Mouse (Mus musculus) kidney, embryonic 15.5 days (tissue): ENCODE measurements around the gene Prss28. TPM values are rescaled to one million over a fixed set of nuclear protein-coding genes. Genes with fewer than 3 reads are reported as not detected.

Experiments
- ATAC-seq: fragments of 200-750 bp; cut with Nextera tagmentation; replicated peaks from 2 replicates; pipeline ENCODE4 v1.8.0; 2017; ENCODE audit warnings: moderate TSS enrichment; ENCODE audit not compliant: low FRiP score
- H3K27ac ChIP-seq: fragments of 300-500 bp; sonication (generic); 2 replicates; pipeline ENCODE4 v1.5.1; 2015; ENCODE audit warnings: mild to moderate bottlenecking, inconsistent platforms
- H3K27me3 ChIP-seq: fragments of 300-500 bp; sonication (generic); 2 replicates; pipeline ENCODE4 v1.6.1; 2015; ENCODE audit warnings: inconsistent platforms
- H3K36me3 ChIP-seq: fragments of 300-500 bp; sonication (generic); 2 replicates; pipeline ENCODE4 v1.6.1; 2015; ENCODE audit warnings: inconsistent platforms
- H3K4me1 ChIP-seq: fragments of 300-500 bp; sonication (generic); 2 replicates; pipeline ENCODE4 v1.6.1; 2015; ENCODE audit warnings: inconsistent platforms
- H3K4me2 ChIP-seq: fragments of 300-500 bp; sonication (generic); 2 replicates; pipeline ENCODE4 v1.6.1; 2015; ENCODE audit warnings: moderate library complexity, mild to moderate bottlenecking, inconsistent platforms
- H3K4me3 ChIP-seq: fragments of 300-500 bp; sonication (generic); replicated peaks from 2 replicates; pipeline ENCODE4 v1.5.1; 2015; ENCODE audit warnings: mild to moderate bottlenecking, inconsistent platforms
- H3K9ac ChIP-seq: fragments of 300-500 bp; sonication (generic); 2 replicates; pipeline ENCODE4 v1.6.1; 2015; ENCODE audit warnings: mild to moderate bottlenecking, inconsistent platforms
- H3K9me3 ChIP-seq: fragments of 300-500 bp; sonication (generic); replicated peaks from 2 replicates; pipeline ENCODE4 v1.6.1; 2016; ENCODE audit warnings: inconsistent platforms
- WGBS: fragments of 180-500 bp; shearing (Covaris S2); methylation state at CpG from one replicate; pipeline ENCODE4 v1.1.7; 2015; ENCODE audit warnings: mixed read lengths; 5-methylcytosine and 5-hydroxymethylcytosine counted together
- polyA plus RNA-seq: library from polyadenylated mRNA; unstranded; fragments of >200 nt; fragmentation: Nextera tagmentation; extraction: Ambion mirVana; gene quantifications from 2 replicates; pipeline ENCODE4 v1.2.1, GENCODE M21; 2015

The Prss28 gene
- polyA plus RNA-seq, 1 experiment from 2014 or later = not detected

DNA sequence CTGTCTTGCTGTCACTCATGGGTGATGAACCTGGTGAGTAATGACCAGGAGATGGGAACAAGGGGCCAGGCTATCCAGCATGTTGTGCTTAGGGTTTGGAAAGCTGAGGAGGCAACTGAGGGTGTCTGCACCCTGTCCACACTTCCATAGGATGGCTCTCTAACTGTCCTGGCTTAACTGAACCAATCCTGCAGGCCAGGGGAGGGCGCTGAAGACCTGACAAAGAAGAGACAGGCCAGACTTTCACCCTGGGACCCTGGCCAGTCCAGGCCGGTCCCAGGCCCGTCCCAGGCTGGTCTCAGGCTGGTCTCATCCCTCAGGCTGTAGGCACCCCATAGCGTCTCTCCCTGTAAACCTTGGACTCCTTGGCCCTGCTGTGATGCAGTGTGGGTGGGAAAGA lies 18.0 kb upstream of the Prss28 start:
- no peak overlapping the region for H3K27ac ChIP-seq
- no peak for ATAC-seq
- H3K9me3 ChIP-seq = no peaks in the 10 kb centered on the region
- H3K36me3 ChIP-seq = no peaks in the 10 kb centered on the region
- no peaks in the 10 kb centered on the region for H3K4me1 ChIP-seq
- H3K4me2 ChIP-seq = no peak overlapping the region
- no peak overlapping the region for H3K9ac ChIP-seq
- H3K4me3 ChIP-seq = no peak overlapping the region
- no peaks in the 10 kb centered on the region for H3K27me3 ChIP-seq
- WGBS = 24% methylated on average over 4 of the region's 4 CpGs

DNA sequence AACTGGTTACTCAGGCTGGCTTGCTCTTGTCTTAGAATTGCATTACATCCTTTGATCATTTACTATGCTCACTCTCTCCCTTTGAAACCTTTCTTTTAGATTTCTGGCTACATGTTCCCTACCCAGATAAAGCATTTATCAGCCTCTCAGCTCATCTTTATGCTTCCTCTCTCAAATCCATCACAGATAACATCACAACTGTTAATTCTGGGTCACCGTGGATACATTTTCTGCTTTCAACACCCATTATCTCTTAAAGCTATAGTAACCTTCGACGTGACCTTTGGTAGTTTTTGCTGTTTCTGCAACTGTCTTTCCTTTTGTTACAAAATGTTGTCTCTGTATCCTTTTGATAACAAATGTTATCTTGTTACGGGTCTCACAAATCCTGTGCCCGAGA lies 15.0 kb upstream of the Prss28 start:
- Histone ChIP-seq H3K9ac (no peak overlapping the region), H3K36me3 (no peaks in the 10 kb centered on the region), H3K4me1 (no peaks in the 10 kb centered on the region), H3K27me3 (no peaks in the 10 kb centered on the region), H3K9me3 (no peaks in the 10 kb centered on the region), H3K27ac (no peak overlapping the region), H3K4me3 (no peak overlapping the region), H3K4me2 (no peak overlapping the region)
- WGBS = 76% methylated on average over 5 of the region's 5 CpGs
- ATAC-seq = no peak

DNA sequence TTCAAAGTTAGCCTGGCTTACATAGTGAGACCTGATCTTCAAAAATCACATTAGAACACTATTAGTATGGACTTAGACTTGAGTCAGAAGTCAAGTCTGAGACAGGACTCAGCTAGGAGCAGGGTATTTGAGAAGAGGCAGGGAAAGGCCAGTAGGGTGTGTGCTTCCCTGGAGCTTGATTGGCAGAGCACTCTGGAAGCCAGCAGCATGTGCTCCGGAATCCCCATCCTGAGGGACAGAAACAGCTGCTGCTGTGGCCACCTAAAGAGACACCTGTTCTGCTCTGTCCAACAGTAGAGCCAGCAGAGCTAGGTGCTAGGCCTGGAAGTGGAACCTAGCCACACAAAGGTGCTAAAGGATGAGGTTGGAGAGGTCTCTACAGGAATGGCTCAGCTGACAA lies 14.3 kb upstream of the Prss28 start:
- Histone ChIP-seq H3K36me3 (no peaks in the 10 kb centered on the region), H3K27ac (no peak overlapping the region), H3K9ac (no peak overlapping the region), H3K27me3 (no peaks in the 10 kb centered on the region), H3K9me3 (no peaks in the 10 kb centered on the region), H3K4me1 (no peaks in the 10 kb centered on the region), H3K4me3 (no peak overlapping the region), H3K4me2 (no peak overlapping the region)
- ATAC-seq = no peak
- 64% methylated on average over 1 of the region's 1 CpGs for WGBS

DNA sequence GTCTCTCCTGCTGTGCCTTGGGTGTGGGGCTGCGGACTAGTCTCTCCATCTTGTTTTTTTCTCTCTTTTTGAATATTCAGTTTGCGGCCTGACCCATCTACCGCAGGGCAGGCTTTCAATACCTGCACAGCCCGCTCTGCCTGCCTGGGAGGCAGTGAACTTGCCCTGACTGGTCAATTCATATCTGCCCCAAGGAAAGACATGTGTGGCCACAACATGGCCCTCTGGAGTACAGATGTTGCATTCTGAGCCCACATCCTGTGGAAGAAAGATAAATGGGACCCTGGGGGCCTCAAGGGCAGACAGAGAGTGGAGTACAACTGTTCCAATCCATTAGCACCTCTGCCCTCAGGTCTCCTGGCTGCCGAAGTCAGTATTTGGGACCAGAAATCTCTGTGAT lies 10.4 kb upstream of the Prss28 start, which contains the start of gene Prss34:
Gene Prss34, plus strand, starts transcription at position 301 of the 400 bp plus-strand sequence.
- Histone ChIP-seq H3K4me1 (no peaks in the 10 kb centered on the region), H3K9me3 (no peaks in the 10 kb centered on the region), H3K4me3 (no peak within 1 kb of the TSS), H3K9ac (no peak within 1 kb of the TSS), H3K27ac (no peak within 1 kb of the TSS), H3K36me3 (no peaks in the 10 kb centered on the region), H3K27me3 (no peaks in the 10 kb centered on the region; the same call in 1 of the 2 replicates), H3K4me2 (no peak within 1 kb of the TSS)
- no peak for ATAC-seq
- 76% methylated on average over 5 of the region's 5 CpGs for WGBS

DNA sequence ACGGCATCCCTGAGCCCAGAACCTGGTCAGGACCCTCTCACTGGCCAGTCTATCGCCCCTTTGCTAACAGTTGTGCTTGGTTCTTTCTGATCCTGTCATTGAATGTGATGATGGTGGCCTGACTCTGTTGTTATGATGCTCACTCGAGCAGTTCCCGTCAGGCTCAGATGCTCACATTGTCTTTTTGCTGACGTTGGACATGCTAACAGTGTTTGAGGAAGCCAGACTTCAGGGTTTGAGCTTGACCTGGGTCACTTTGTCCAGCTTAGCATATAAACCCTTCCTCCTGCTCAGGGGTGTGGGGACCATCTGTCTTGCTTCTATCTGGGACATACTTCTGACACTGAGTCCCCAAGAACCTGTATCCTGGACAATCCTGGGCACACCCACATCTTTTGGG lies 9.9 kb downstream of the Prss28 start, which contains the start of gene Prss29:
Gene Prss29, plus strand, starts transcription at position 301 of the 400 bp plus-strand sequence.
- H3K4me2 ChIP-seq = no peak within 1 kb of the TSS
- ATAC-seq = no peak
- no peaks in the 10 kb centered on the region for H3K9me3 ChIP-seq
- no peaks in the 10 kb centered on the region for H3K27me3 ChIP-seq
- no peak within 1 kb of the TSS for H3K4me3 ChIP-seq
- no peaks in the 10 kb centered on the region for H3K4me1 ChIP-seq
- H3K27ac ChIP-seq = no peak within 1 kb of the TSS
- H3K9ac ChIP-seq = no peak within 1 kb of the TSS
- H3K36me3 ChIP-seq = no peaks in the 10 kb centered on the region
- 79% methylated on average over 5 of the region's 5 CpGs for WGBS

DNA sequence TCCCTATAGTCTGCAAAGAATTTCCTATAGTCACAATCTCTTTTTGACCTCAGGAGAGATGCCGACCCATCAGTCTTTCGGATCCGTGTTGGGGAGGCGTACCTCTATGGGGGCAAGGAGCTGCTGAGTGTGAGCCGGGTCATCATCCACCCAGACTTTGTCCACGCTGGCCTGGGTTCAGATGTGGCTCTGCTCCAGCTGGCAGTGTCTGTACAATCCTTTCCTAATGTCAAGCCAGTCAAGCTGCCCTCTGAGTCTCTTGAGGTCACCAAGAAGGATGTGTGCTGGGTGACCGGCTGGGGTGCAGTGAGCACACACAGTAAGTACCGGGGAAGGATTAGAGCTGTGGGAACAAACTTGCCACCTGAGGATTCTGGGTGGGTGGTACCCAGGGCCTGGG lies 12.4 kb downstream of the Prss28 start:
- H3K4me2 ChIP-seq = no peak overlapping the region
- no peak for ATAC-seq
- no peak overlapping the region for H3K9ac ChIP-seq
- H3K27ac ChIP-seq = no peak overlapping the region
- no peaks in the 10 kb centered on the region for H3K4me1 ChIP-seq
- 85% methylated on average over 8 of the region's 8 CpGs for WGBS
- no peaks in the 10 kb centered on the region for H3K9me3 ChIP-seq
- H3K4me3 ChIP-seq = no peak overlapping the region
- no peaks in the 10 kb centered on the region for H3K36me3 ChIP-seq
- H3K27me3 ChIP-seq = 0 out of 2 replicates have a peak, but pooled peaks cover 5% of the 10 kb centered on the region

DNA sequence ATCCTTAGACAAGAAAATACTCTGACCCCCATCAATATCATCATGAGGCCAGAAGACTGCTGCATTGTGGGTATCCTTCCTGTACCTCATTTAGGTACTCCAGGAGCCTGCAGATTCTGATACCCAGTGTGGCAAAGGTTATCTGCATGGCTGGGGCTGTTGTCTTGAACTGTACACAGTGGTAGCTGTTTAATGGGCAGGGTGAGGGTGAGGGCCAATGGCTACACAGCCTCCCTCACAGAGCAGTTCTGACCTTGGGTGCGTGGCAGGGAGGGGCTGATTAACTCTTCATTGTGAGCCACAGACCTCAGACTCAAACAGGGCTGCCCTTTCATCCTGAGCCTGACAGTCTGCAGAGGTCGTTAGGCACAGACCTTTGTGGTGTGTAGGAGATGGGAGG lies 14.5 kb downstream of the Prss28 start:
- no peaks in the 10 kb centered on the region for H3K9me3 ChIP-seq
- no peak for ATAC-seq
- H3K27ac ChIP-seq = no peak overlapping the region
- WGBS = 9% methylated on average over 2 of the region's 2 CpGs
- no peak overlapping the region for H3K4me2 ChIP-seq
- H3K4me1 ChIP-seq = no peaks in the 10 kb centered on the region
- 0 out of 2 replicates have a peak, but pooled peaks cover 5% of the 10 kb centered on the region for H3K27me3 ChIP-seq
- H3K4me3 ChIP-seq = no peak overlapping the region
- no peak overlapping the region for H3K9ac ChIP-seq
- no peaks in the 10 kb centered on the region for H3K36me3 ChIP-seq

DNA sequence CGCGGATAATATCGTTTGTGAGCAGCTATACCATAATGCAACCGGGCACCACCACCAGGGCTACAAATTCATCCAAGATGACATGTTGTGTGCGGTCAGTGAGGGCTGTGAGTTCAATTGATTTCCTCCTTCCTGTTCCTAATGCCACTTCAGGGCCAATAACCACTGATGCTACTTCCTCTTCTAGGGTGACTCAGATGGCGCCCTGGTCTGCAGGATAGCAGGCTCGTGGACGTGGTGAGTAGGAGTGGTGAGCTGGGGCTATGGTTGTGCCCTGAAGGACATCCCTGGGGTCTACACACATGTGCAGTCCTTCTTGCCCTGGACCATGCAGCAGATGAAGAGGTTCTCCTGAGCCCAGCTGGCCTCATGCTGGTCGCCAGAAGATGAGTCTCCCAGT lies 23.9 kb downstream of the Prss28 start:
- Histone ChIP-seq H3K36me3 (no peaks in the 10 kb centered on the region), H3K4me2 (no peak overlapping the region), H3K27ac (no peak overlapping the region), H3K27me3 (peaks cover 32% of the 10 kb centered on the region), H3K9ac (no peak overlapping the region), H3K4me3 (no peak overlapping the region), H3K4me1 (no peaks in the 10 kb centered on the region), H3K9me3 (no peaks in the 10 kb centered on the region)
- WGBS = 72% methylated on average over 9 of the region's 9 CpGs
- no peak for ATAC-seq

DNA sequence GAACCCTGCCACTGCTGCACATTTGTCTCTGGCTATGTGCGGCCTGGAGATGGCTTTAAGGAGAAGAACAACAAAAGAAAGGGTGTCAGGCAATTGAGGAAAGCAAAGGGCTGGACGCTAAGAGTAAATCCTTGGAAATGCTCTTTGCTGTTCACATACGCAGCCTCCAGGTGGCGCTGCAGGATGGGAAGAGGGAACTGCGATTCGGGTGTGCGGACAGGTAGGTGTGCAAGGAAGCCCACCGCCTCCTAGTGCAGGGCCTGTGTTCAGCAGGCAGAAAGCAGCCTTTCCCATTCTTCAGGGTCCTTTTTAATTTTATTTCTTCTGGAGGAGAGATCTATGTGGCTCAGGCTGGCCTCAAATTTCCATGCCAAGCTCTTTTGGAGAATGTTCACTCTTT lies 25.5 kb downstream of the Prss28 start:
- WGBS = 1% methylated on average over 8 of the region's 8 CpGs

DNA sequence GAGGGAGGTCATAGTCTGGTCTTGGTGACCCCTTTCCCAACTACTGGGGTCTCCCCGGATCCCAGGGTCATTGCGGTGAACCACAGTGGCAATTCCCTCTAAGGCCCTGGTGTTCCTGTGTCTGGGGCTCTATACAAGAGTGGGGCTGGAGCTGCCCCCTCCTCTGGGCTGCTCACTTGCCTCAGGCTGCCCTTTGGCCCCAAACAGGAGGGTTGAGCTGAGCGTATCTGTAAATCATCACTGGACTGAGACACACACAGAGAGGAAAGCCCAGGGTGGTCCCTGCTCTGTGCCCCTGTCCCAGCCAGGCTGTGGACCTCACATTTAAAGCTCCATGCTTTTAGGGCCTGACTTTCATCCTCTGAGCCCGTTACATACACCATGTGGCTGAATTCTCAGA lies 29.8 kb downstream of the Prss28 start:
- Histone ChIP-seq H3K4me3 (no peak overlapping the region), H3K27me3 (peaks cover 10% of the 10 kb centered on the region), H3K9me3 (no peaks in the 10 kb centered on the region), H3K4me1 (no peaks in the 10 kb centered on the region), H3K4me2 (no peak overlapping the region), H3K9ac (no peak overlapping the region), H3K27ac (no peak overlapping the region), H3K36me3 (no peaks in the 10 kb centered on the region)
- 72% methylated on average over 4 of the region's 4 CpGs for WGBS
- ATAC-seq = 0 out of 2 replicates have a peak, but pooled peaks have one; percentile 58

More for the DNA sequence above, 25.5 kb downstream of the Prss28 start:
- H3K9me3 ChIP-seq = no peaks in the 10 kb centered on the region
- no peaks in the 10 kb centered on the region for H3K4me1 ChIP-seq
- no peak overlapping the region for H3K9ac ChIP-seq
- no peak overlapping the region for H3K4me2 ChIP-seq
- no peak for ATAC-seq
- H3K27me3 ChIP-seq = peaks cover 32% of the 10 kb centered on the region
- no peak overlapping the region for H3K4me3 ChIP-seq
- no peaks in the 10 kb centered on the region for H3K36me3 ChIP-seq
- H3K27ac ChIP-seq = no peak overlapping the region

DNA sequence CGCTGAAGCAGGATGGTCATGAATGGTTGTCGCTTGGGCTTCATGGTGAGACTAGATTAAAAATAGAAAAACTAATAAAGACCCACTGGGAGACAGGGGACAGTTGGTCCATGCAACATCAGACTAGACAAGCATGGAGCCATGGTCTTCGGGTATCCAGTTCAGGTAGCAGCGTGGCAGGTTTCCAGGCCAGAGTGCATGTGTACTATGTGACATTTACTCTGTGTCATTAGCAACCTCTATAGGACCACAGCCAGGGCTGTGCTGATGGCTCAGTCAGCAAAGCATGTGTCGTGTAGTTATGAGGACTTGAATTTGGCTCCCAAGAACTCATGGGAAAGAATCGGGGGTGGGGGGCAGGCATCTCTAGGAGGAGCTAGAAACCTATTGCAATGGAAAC lies 31.6 kb downstream of the Prss28 start:
- no peak overlapping the region for H3K4me2 ChIP-seq
- ATAC-seq = no peak
- peaks cover 2% of the 10 kb centered on the region; the same call in 1 of the 2 replicates for H3K27me3 ChIP-seq
- WGBS = 86% methylated on average over 6 of the region's 6 CpGs
- no peak overlapping the region for H3K9ac ChIP-seq
- no peaks in the 10 kb centered on the region for H3K4me1 ChIP-seq
- no peak overlapping the region for H3K4me3 ChIP-seq
- H3K36me3 ChIP-seq = no peaks in the 10 kb centered on the region
- no peak overlapping the region for H3K27ac ChIP-seq
- H3K9me3 ChIP-seq = no peaks in the 10 kb centered on the region

DNA sequence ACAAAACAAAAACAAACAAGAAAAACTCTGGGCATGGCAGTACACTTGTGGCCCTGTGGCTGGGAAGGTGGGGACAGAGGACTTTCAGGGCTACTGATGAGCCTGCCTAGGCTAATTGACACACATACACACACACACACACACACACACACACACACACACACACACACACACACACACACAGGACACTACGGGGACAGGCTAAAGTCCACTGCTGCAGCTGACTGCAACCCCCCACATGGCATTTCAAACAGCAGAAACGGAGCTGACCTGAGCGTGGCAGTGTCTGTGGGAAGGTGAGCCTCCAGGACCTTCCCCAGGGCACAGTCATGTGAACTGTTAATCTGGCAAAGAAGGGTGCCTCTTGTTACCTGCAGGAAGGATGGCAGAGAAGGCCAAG lies 33.0 kb downstream of the Prss28 start:
- no peak overlapping the region for H3K27ac ChIP-seq
- no peak overlapping the region for H3K9ac ChIP-seq
- H3K4me1 ChIP-seq = no peaks in the 10 kb centered on the region
- H3K4me3 ChIP-seq = no peak overlapping the region
- WGBS = 30% methylated on average over 3 of the region's 3 CpGs
- ATAC-seq = no peak
- H3K4me2 ChIP-seq = no peak overlapping the region
- H3K36me3 ChIP-seq = no peaks in the 10 kb centered on the region
- no peaks in the 10 kb centered on the region for H3K27me3 ChIP-seq
- H3K9me3 ChIP-seq = no peaks in the 10 kb centered on the region

DNA sequence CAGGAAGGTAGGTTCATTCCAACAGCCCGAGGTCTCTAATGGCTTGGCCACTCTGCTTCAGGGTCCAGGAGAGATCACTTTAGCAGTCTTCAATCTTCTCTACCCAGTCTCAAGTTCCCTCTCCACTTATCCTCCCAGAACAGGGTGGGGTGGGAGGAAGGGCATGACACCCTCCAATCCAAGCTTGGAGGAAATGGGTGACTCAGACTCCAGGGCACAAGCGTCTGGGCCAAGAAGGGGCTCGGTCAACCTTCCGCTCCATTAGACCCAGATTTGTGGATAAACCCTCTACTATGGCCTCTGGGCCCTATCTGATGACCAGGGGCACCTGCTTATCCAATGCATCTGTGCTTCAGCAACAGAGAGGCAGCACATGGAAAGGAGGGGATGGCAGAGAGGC lies 37.0 kb downstream of the Prss28 start, which contains the start of gene Tpsab1:
Gene Tpsab1, minus strand, starts transcription at position 101 of the 400 bp plus-strand sequence.
- H3K36me3 ChIP-seq = no peaks in the 10 kb centered on the region

More for the DNA sequence above, 37.0 kb downstream of the Prss28 start, which contains the start of gene Tpsab1:
- Histone ChIP-seq H3K27me3 (no peaks in the 10 kb centered on the region), H3K9ac (no peak within 1 kb of the TSS), H3K4me1 (no peaks in the 10 kb centered on the region), H3K4me2 (no peak within 1 kb of the TSS), H3K27ac (no peak within 1 kb of the TSS), H3K4me3 (no peak within 1 kb of the TSS), H3K9me3 (no peaks in the 10 kb centered on the region)
- ATAC-seq = no peak
- whole genome bisulfite sequencing = 77% methylated on average over 4 of the region's 4 CpGs
